Mouse (Mus musculus): ENCODE results near the gene Ksr1.

GRCm38 (mm10) chr11:79184126-79184888 is 38.1 kb upstream of the Ksr1 start:
- TF ChIP-seq CTCF (IDR thresholded peaks at IDR 0.05) (peak; percentile 36), POLR2A (IDR thresholded peaks at IDR 0.05; ENCODE audit: insufficient read depth, low read depth, low read length) (no peak)

Data from heart, adult 2 months (tissue).